Mouse (Mus musculus) hindbrain, embryonic 14.5 days (tissue): ENCODE data around the gene Smim4. TPM values are rescaled to one million over a fixed set of nuclear protein-coding genes. Genes with fewer than 3 reads are reported as not detected.

Source experiments
- ATAC-seq: fragments of 200-750 bp; cut with Nextera tagmentation; 2 replicates; pipeline ENCODE4 v1.8.0; 2017; ENCODE audit warnings: moderate number of reproducible peaks, mild to moderate bottlenecking, moderate TSS enrichment, moderate library complexity; ENCODE audit not compliant: low FRiP score
- DNase-seq: peaks from one replicate; pipeline ENCODE4 v3.0.0-alpha.2; 2015; ENCODE audit warnings: low spot score
- H3K27ac ChIP-seq: fragments of 300-500 bp; sonication (generic); 2 replicates; pipeline ENCODE4 v1.5.1; 2014; ENCODE audit warnings: mild to moderate bottlenecking, moderate library complexity
- H3K27me3 ChIP-seq: fragments of 300-500 bp; sonication (generic); 2 replicates; pipeline ENCODE4 v1.6.1; 2014; ENCODE audit warnings: mild to moderate bottlenecking, low read length, mixed read lengths; ENCODE audit not compliant: control insufficient read depth, insufficient read depth
- H3K36me3 ChIP-seq: fragments of 300-500 bp; sonication (generic); replicated peaks from 2 replicates; pipeline ENCODE4 v1.6.1; 2014; ENCODE audit not compliant: control insufficient read depth, insufficient read depth
- H3K4me1 ChIP-seq: fragments of 300-500 bp; sonication (generic); replicated peaks from 2 replicates; pipeline ENCODE4 v1.6.1; 2014; ENCODE audit warnings: antibody characterized with exemption, low read length, mixed read lengths; ENCODE audit not compliant: control insufficient read depth, insufficient read depth
- H3K4me2 ChIP-seq: fragments of 300-500 bp; sonication (generic); replicated peaks from 2 replicates; pipeline ENCODE4 v1.6.1; 2014; ENCODE audit warnings: mild to moderate bottlenecking, moderate library complexity
- H3K4me3 ChIP-seq: fragments of 300-500 bp; sonication (generic); replicated peaks from 2 replicates; pipeline ENCODE4 v1.5.1; 2014; ENCODE audit warnings: mild to moderate bottlenecking, low read length
- H3K9ac ChIP-seq: fragments of 300-500 bp; sonication (generic); 2 replicates; pipeline ENCODE4 v1.6.1; 2014
- H3K9me3 ChIP-seq: fragments of 300-500 bp; sonication (generic); 2 replicates; pipeline ENCODE4 v1.6.1; 2016; ENCODE audit warnings: low read length; ENCODE audit not compliant: control insufficient read depth
- WGBS: fragments of 180-500 bp; shearing (Covaris S2); extraction: QIAGEN DNeasy Blood & Tissue Kit; methylation state at CpG from one replicate; pipeline ENCODE4 v1.1.7; 2014; 5-methylcytosine and 5-hydroxymethylcytosine counted together
- polyA plus RNA-seq: library from polyadenylated mRNA; unstranded; fragments of >200 nt; fragmentation: Nextera tagmentation; extraction: Ambion mirVana; gene quantifications from 2 replicates; pipeline ENCODE4 v1.2.1, GENCODE M21; 2014

Gene Smim4
- polyA plus RNA-seq, 1 experiment from 2014 or later = 77.7 TPM

DNA sequence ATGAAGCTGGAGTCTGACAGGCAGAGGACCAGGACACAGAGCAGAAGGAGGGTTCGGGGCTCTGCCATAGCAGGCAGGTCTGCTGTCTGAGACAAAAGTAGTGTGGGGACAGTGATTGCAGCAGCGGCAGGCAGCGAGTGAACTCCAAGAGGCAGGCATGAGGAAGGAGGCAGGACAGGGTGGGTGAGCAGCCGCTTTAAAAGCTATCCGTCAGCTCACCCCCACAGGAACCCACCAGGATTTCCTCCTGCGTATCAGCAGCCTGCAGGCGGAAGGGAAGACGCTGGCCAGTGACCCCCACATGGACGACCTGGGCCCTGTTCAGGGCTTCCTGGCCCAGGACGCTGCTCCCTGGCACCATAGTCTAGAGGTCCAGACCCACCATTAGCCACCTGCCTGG, 39.7 kb upstream of the Smim4 start, which contains the start of gene Stab1:
Gene Stab1 (minus strand): TSS at position 217 of the 400 bp plus-strand sequence.
- DNase-seq = no peak
- peaks cover 38% of the 10 kb centered on the region for H3K36me3 ChIP-seq
- no peaks in the 10 kb centered on the region for H3K9me3 ChIP-seq
- 62% methylated on average over 10 of the region's 10 CpGs for WGBS
- peak within 1 kb of the TSS; percentile 7; the same call in 1 of the 2 replicates for H3K4me3 ChIP-seq
- H3K9ac ChIP-seq = peak within 1 kb of the TSS; percentile 8; the same call in 1 of the 2 replicates
- no peaks in the 10 kb centered on the region for H3K27me3 ChIP-seq
- H3K27ac ChIP-seq = no peak within 1 kb of the TSS; the same call in 1 of the 2 replicates
- H3K4me1 ChIP-seq = 0 out of 2 replicates have a peak, but pooled peaks cover 8% of the 10 kb centered on the region
- ATAC-seq = no peak
- H3K4me2 ChIP-seq = peak within 1 kb of the TSS; percentile 22; the same call in 1 of the 2 replicates

DNA sequence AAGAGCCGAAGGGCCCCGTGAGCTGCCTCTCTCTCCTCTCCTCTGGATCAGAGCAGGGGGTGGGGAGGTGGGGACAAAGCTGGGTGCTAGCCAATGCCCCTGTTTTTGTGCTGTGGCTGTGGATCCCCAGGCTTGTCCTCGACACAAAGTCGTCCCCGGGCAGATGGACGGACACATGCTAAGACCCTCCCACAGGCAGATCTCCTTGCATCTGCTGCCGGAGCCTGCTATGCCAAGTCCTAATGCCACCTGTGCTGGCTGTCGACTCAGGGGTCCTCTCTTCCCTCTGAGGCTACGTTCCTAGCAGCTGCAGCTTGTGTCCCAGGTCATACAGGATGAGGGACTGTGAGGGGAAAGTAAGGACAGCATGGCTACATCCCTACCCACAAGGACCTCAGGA, 38.1 kb upstream of the Smim4 start:
- peaks cover 22% of the 10 kb centered on the region for H3K36me3 ChIP-seq
- no peaks in the 10 kb centered on the region for H3K9me3 ChIP-seq
- H3K9ac ChIP-seq = no peak overlapping the region
- 0 out of 2 replicates have a peak, but pooled peaks cover 8% of the 10 kb centered on the region for H3K4me1 ChIP-seq
- no peak overlapping the region for H3K27ac ChIP-seq
- H3K27me3 ChIP-seq = no peaks in the 10 kb centered on the region
- WGBS = 49% methylated on average over 9 of the region's 9 CpGs
- no peak for DNase-seq
- no peak overlapping the region for H3K4me3 ChIP-seq
- H3K4me2 ChIP-seq = peak overlapping the region; percentile 22; the same call in 1 of the 2 replicates
- no peak for ATAC-seq

DNA sequence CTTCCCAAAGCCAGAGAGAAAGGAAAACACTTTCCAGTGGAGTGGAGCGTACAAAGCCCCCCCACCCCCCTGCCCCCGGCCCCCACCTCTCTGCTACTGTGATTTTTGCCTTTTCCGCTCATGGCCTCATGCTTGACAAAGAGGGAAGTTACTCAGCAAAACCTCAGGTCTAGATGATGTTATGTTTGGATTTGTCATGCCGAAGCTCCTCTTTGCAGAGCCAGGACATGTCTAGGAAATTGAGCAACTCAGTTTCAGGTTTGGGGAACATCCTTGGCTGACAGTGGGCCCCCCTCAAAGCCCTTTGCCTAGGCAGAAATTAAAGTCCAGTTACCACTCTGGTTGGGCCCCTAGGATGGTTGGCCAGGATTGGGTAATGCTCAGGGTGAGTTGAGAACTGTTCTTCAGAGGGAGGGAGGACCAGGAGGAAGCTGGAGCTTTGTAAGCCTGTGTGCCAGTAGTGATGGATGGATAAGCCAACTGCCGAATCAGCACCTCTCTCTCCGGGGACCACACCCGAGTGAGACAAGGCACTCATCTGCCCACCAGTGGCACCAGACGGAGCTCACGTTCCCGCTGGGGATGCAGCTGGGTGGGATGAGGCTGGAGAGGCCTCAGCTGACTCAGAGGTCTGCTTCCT, 37.4 kb upstream of the Smim4 start:
- 54% methylated on average over 10 of the region's 10 CpGs for WGBS
- Histone ChIP-seq H3K27ac (no peak overlapping the region), H3K4me2 (no peak overlapping the region)

DNA sequence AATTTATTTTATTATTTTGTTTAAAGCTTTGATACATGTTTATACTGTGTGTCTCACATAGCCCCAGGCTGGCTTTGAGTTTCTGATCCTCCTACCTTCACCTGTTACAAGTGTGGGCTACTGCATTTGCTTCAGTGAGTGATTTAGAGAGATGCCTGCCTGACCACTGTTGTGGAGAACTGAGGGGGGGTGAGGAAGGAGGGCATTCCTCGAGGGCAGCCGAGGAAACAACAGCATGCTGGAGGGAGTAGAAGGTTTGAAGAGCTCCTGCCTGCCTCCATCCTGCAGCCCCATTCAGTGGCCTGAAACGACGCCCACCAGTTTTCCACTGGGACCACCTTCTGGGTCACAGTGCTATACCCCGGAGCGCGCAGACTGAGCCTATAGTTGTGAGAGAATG, 36.7 kb upstream of the Smim4 start:
- DNase-seq (no peak), ATAC-seq (no peak)
- Histone ChIP-seq H3K27me3 (no peaks in the 10 kb centered on the region), H3K4me2 (no peak overlapping the region), H3K9me3 (no peaks in the 10 kb centered on the region), H3K4me3 (no peak overlapping the region), H3K27ac (no peak overlapping the region), H3K4me1 (0 out of 2 replicates have a peak, but pooled peaks cover 8% of the 10 kb centered on the region), H3K36me3 (peaks cover 9% of the 10 kb centered on the region), H3K9ac (no peak overlapping the region)
- 43% methylated on average over 7 of the region's 7 CpGs for WGBS

More for the DNA sequence above, 37.4 kb upstream of the Smim4 start:
- H3K9ac ChIP-seq = no peak overlapping the region
- no peak overlapping the region for H3K4me3 ChIP-seq
- H3K27me3 ChIP-seq = no peaks in the 10 kb centered on the region
- H3K9me3 ChIP-seq = no peaks in the 10 kb centered on the region
- DNase-seq (no peak), ATAC-seq (no peak)
- H3K36me3 ChIP-seq = peaks cover 15% of the 10 kb centered on the region
- H3K4me1 ChIP-seq = 0 out of 2 replicates have a peak, but pooled peaks cover 8% of the 10 kb centered on the region

DNA sequence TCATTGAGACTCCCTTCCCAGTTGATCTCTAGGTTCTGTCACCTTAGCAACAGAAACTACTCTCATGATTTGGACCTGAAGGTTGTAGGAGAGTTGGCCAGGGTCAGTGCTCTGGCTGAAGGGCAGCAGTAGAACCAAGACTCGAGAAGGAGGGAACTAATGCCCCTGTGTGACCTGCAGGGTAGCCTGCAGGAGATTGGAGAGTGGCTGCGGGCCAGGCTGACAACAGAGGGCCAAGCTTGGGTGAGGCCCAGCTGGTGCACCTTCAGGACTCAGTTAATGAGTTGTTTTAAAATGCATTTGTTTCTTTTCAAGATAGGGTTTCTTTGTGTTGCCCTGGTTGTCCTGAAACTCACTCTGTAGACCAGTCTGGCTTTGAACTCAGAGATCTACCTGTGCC, 36.3 kb upstream of the Smim4 start:
- DNase-seq = no peak
- no peaks in the 10 kb centered on the region for H3K9me3 ChIP-seq
- H3K27me3 ChIP-seq = no peaks in the 10 kb centered on the region
- H3K36me3 ChIP-seq = peaks cover 4% of the 10 kb centered on the region
- no peak overlapping the region for H3K4me2 ChIP-seq
- H3K4me1 ChIP-seq = 0 out of 2 replicates have a peak, but pooled peaks cover 8% of the 10 kb centered on the region
- no peak overlapping the region for H3K4me3 ChIP-seq
- ATAC-seq = no peak
- H3K9ac ChIP-seq = no peak overlapping the region
- whole genome bisulfite sequencing = 45% methylated on average over 2 of the region's 2 CpGs
- no peak overlapping the region for H3K27ac ChIP-seq

DNA sequence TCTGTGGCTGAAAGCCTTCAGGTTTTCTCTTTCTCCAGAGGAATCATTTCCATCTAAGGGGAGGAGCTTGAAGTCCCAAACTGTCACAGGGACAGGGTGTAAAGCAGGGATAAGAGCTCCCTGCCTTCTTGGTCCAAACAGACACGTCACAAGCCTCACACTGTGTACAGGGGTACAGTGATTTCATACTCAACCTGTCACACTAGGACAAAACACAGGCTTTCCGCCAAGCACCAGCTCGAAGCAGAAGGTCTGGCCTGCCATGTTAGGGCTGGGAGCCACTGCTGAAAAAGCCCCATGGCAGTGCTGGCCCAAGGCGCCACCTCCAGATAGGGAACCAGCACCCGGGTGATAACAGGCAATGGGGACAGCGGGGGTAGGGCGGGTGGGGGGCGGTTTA, 35.3 kb upstream of the Smim4 start:
- ATAC-seq (no peak), DNase-seq (no peak)
- Histone ChIP-seq H3K27ac (no peak overlapping the region), H3K4me1 (0 out of 2 replicates have a peak, but pooled peaks cover 8% of the 10 kb centered on the region), H3K27me3 (no peaks in the 10 kb centered on the region), H3K9ac (no peak overlapping the region), H3K36me3 (no peaks in the 10 kb centered on the region), H3K4me2 (no peak overlapping the region), H3K9me3 (no peaks in the 10 kb centered on the region), H3K4me3 (no peak overlapping the region)
- 81% methylated on average over 8 of the region's 8 CpGs for WGBS

DNA sequence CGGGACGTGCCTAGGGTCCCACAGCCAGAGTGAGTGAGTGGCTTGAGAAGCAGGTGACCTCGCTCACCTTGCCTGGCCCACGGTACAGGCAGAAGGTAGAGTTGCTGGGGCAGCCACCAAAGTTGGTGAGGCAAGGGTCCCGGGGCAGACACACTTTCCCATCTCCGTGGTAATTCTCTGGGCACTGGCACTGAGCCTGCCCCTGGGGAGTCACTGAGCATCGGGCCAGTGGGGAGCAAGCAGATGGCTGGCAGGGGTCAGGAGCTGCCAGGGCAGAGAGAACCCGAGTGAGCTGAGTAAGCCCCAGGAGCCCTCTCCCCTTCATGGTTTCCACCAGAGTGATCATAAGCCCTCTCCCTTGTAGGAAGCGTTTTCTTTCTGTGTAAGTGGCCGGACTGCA, 32.9 kb upstream of the Smim4 start:
- 0 out of 2 replicates have a peak, but pooled peaks cover 6% of the 10 kb centered on the region for H3K4me1 ChIP-seq
- H3K27me3 ChIP-seq = no peaks in the 10 kb centered on the region
- DNase-seq (no peak), ATAC-seq (no peak)
- no peaks in the 10 kb centered on the region for H3K36me3 ChIP-seq
- H3K4me3 ChIP-seq = no peak overlapping the region
- H3K4me2 ChIP-seq = no peak overlapping the region
- H3K9me3 ChIP-seq = no peaks in the 10 kb centered on the region
- H3K27ac ChIP-seq = no peak overlapping the region
- 69% methylated on average over 10 of the region's 10 CpGs for WGBS
- no peak overlapping the region for H3K9ac ChIP-seq

DNA sequence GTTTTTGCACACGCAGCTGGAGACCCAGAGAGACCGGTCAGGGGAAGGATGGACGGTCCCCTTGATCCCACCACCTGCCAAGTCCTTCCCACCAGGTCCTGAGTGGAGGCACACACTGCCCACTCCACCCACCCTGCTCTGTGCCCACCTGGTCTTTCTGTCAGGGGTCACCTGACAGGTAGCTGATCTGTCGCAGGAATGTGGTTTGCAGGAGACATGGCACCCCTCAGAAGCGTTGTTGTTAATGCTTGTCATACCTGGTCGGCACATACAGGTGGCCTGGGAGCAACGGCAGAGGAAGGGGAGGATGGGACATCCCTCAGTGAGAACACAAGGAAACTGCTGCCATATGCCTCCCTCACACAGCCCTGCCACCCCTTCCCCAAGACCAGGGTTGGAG, 32.4 kb upstream of the Smim4 start:
- WGBS = 87% methylated on average over 7 of the region's 7 CpGs

DNA sequence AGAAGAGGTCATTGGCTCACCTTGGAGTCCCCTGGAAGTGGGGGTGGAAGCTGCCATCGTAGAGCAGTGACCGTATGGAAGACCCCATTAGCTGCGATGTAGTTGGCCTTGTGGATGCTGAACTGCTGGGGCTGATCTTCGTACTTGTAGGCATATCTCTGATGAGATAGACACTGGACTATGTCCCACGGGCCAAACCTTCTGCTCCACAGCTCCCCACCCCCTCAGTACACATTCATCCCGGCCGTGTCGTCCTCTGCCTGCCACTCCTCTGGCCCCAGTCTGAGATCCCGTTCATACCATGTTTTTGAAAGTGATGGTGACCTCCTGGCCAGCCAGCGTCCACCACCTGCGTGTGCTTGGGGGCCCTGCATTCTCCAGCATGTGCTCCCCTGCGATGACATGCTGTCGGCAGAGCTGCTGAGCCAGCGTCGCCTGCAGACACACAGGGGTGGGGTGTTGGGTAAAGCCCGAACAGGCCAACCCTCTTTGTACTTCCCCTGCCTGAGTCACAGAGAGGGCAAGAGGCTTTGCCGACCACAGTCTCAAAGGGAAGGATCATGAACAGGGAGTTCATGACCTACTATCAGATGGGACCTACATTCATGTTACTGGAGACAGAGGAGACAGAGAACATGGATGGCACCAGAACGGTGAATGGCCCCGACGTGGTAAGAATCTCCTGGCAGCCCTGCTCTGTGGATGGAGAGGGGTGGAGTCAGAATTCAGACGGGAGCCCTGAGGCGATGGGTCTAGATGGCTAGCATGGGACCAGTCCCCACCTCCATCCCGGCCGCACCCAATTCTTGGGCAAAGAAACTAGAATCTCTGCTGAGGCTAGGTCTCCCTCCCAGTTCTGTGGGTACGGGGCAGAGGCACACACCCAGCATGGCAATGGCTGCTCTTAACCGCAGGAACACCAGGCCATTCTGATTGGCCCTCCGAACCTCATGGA, 31.7 kb upstream of the Smim4 start:
- Histone ChIP-seq H3K27ac (no peak overlapping the region), H3K4me3 (no peak overlapping the region), H3K9ac (no peak overlapping the region), H3K4me1 (no peaks in the 10 kb centered on the region), H3K36me3 (no peaks in the 10 kb centered on the region), H3K27me3 (no peaks in the 10 kb centered on the region), H3K4me2 (no peak overlapping the region), H3K9me3 (no peaks in the 10 kb centered on the region)
- 81% methylated on average over 27 of the region's 27 CpGs for WGBS
- DNase-seq = no peak
- no peak for ATAC-seq

More for the DNA sequence above, 32.4 kb upstream of the Smim4 start:
- Histone ChIP-seq H3K4me3 (no peak overlapping the region), H3K4me2 (no peak overlapping the region), H3K36me3 (no peaks in the 10 kb centered on the region), H3K9me3 (no peaks in the 10 kb centered on the region), H3K9ac (no peak overlapping the region), H3K27me3 (no peaks in the 10 kb centered on the region), H3K27ac (no peak overlapping the region), H3K4me1 (0 out of 2 replicates have a peak, but pooled peaks cover 2% of the 10 kb centered on the region)
- ATAC-seq = no peak
- DNase-seq = no peak
